ENCODE assay signal across 23 mouse cellular contexts in the genomic region with DNA sequence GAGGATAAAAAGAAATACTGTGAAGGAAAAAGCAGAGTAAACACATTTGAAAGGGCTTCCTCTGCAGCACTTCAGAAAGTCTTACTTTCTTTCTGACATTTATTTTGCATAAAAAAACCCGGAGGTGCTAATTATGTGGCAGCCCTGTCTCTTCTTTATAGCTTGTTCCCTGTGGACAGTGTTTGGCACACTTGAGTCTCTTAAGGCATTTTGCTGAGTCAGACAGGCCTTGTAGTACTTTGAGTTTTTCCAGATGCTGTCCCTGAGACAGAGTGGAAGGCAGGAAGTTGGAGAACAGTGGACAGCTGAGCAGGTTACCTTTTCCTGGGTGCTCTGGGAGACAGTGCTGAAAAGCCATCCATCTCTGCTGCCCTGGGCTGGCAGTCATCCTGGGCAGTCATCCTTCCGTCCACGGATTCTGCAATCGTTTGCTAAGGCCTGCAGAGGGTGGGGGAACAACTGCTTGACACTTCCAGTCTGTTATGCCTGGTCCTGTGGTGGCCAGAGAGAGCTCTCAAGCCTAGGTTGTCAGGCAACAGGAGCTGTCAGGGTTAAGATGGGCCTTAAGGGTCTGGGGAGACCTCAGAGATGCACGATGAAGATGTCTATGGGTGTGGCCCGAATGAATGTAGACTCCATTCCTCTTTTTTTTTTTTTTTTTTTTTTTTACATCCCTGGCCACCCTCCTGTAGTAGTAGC. TPM values are rescaled to one million over a fixed set of nuclear protein-coding genes. Genes with fewer than 3 reads are reported as not detected.
DNase-seq lines count a peak whose midpoint lies in the region; ATAC-seq and TF ChIP-seq lines count a peak whose summit lies in the region.
"Had no signal": no experiment of that assay in that cellular context is flagged by ENCODE, and none has a peak within 500 bp of the region (broad histone marks: within the 10 kb centered on the region; RNA-seq: fewer than 3 reads in every experiment).

No protein-coding gene starts in this region.

- no peaks in the 10 kb centered on the region for H3K9me3 ChIP-seq in lung, embryonic 14.5 days (ENCODE audit: low read depth, low read length)
- no peaks in the 10 kb centered on the region for H3K9me3 ChIP-seq in stomach, embryonic 16.5 days (replicated peaks; ENCODE audit: control insufficient read depth, low read length)
- no peaks in the 10 kb centered on the region for H3K9me3 ChIP-seq in stomach, postnatal 0 days (ENCODE audit: control insufficient read depth, low read length)
- H3K9me3 ChIP-seq: forebrain, embryonic 15.5 days; heart, embryonic 15.5 days had no signal

- no peaks in the 10 kb centered on the region for H3K36me3 ChIP-seq in heart, adult 2 months (ENCODE audit: control insufficient read depth, insufficient read depth, low read length)
- no peaks in the 10 kb centered on the region for H3K36me3 ChIP-seq in lung, embryonic 14.5 days (ENCODE audit: insufficient read depth)
- H3K36me3 ChIP-seq in stomach, embryonic 16.5 days (ENCODE audit: control insufficient read depth, insufficient read depth, low read length), result no peaks in the 10 kb centered on the region
- H3K36me3 ChIP-seq in stomach, postnatal 0 days (ENCODE audit: control insufficient read depth, insufficient read depth, low read length), result no peaks in the 10 kb centered on the region
- H3K36me3 ChIP-seq: forebrain, embryonic 15.5 days; heart, embryonic 15.5 days had no signal

- no peak for ATAC-seq in lung, embryonic 14.5 days (ENCODE audit: insufficient read depth)
- ATAC-seq in stomach, embryonic 16.5 days (ENCODE audit: insufficient read depth, low FRiP score), result peak; percentile 68; the same call in 1 of the 2 replicates
- ATAC-seq in stomach, postnatal 0 days (ENCODE audit: low FRiP score, low TSS enrichment), result no peak
- ATAC-seq: activated CD4-positive, CD25-positive, alpha-beta regulatory T cell, adult 4 months; forebrain, embryonic 15.5 days had no signal

- no peak for TF ChIP-seq EP300 in heart, adult 2 months (IDR thresholded peaks at IDR 0.05; ENCODE audit: insufficient read depth, low read depth, low read length)
- TF ChIP-seq EP300 in stomach, postnatal 0 days (optimal IDR thresholded peaks at IDR 0.05), result no peak

- H3K27ac ChIP-seq in heart, adult 2 months, result no peak overlapping the region
- H3K27ac ChIP-seq in lung, embryonic 14.5 days (ENCODE audit: low read depth), result no peak overlapping the region
- no peak overlapping the region for H3K27ac ChIP-seq in stomach, embryonic 16.5 days (ENCODE audit: low read length)
- H3K27ac ChIP-seq in stomach, postnatal 0 days (replicated peaks), result no peak overlapping the region
- H3K27ac ChIP-seq: forebrain, embryonic 15.5 days; heart, embryonic 15.5 days; kidney, postnatal 0 days had no signal

- H3K4me3 ChIP-seq in heart, adult 2 months, result no peak overlapping the region
- no peak overlapping the region for H3K4me3 ChIP-seq in lung, embryonic 14.5 days (ENCODE audit: low read depth, low read length)
- no peak overlapping the region for H3K4me3 ChIP-seq in stomach, embryonic 16.5 days (replicated peaks; ENCODE audit: low read length)
- H3K4me3 ChIP-seq in stomach, postnatal 0 days (ENCODE audit: low read depth, low read length), result no peak overlapping the region
- H3K4me3 ChIP-seq: forebrain, embryonic 15.5 days; heart, embryonic 15.5 days had no signal

- TF ChIP-seq CTCF in heart, adult 2 months (IDR thresholded peaks at IDR 0.05), result no peak
- no peak for TF ChIP-seq CTCF in lung, embryonic 14.5 days (IDR thresholded peaks at IDR 0.05; ENCODE audit: low read depth)
- no peak for TF ChIP-seq CTCF in stomach, postnatal 0 days (IDR thresholded peaks at IDR 0.05; ENCODE audit: low read depth)

- H3K9ac ChIP-seq in heart, adult 2 months (ENCODE audit: low read depth, low read length), result no peak overlapping the region
- no peak overlapping the region for H3K9ac ChIP-seq in lung, embryonic 14.5 days
- no peak overlapping the region for H3K9ac ChIP-seq in stomach, embryonic 16.5 days (ENCODE audit: low read length)
- no peak overlapping the region for H3K9ac ChIP-seq in stomach, postnatal 0 days (ENCODE audit: low read length)
- H3K9ac ChIP-seq: forebrain, embryonic 15.5 days; heart, embryonic 15.5 days had no signal

- H3K4me2 ChIP-seq in lung, embryonic 14.5 days, result no peak overlapping the region
- H3K4me2 ChIP-seq in stomach, embryonic 16.5 days (ENCODE audit: low read depth, low read length), result no peak overlapping the region
- no peak overlapping the region for H3K4me2 ChIP-seq in stomach, postnatal 0 days (replicated peaks; ENCODE audit: low read depth)
- H3K4me2 ChIP-seq: forebrain, embryonic 15.5 days; heart, embryonic 15.5 days had no signal

- no peak for TF ChIP-seq POLR2A in heart, adult 2 months (IDR thresholded peaks at IDR 0.05; ENCODE audit: insufficient read depth, low read depth, low read length)

- H3K4me1 ChIP-seq in heart, adult 2 months (ENCODE audit: control insufficient read depth, insufficient read depth, low read length), result no peaks in the 10 kb centered on the region
- no peaks in the 10 kb centered on the region for H3K4me1 ChIP-seq in lung, embryonic 14.5 days (ENCODE audit: insufficient read depth)
- peaks cover 3% of the 10 kb centered on the region; the same call in 1 of the 2 replicates for H3K4me1 ChIP-seq in stomach, embryonic 16.5 days (ENCODE audit: control insufficient read depth, insufficient read depth, low read length)
- no peaks in the 10 kb centered on the region for H3K4me1 ChIP-seq in stomach, postnatal 0 days (replicated peaks; ENCODE audit: control insufficient read depth, insufficient read depth)
- H3K4me1 ChIP-seq: heart, embryonic 15.5 days had no signal

- WGBS in heart, adult 2 months, result 71% methylated on average over 6 of the region's 6 CpGs
- 63% methylated on average over 6 of the region's 6 CpGs for WGBS in lung, embryonic 14.5 days
- 70% methylated on average over 6 of the region's 6 CpGs for WGBS in stomach, embryonic 16.5 days
- WGBS in stomach, postnatal 0 days, result 58% methylated on average over 6 of the region's 6 CpGs

- DNase-seq in heart, adult 11 months, result peak; percentile 45
- no peak for DNase-seq in heart, adult 2 months
- peak; percentile 16 for DNase-seq in lung, embryonic 14.5 days
- DNase-seq in lung, postnatal 36 days, result no peak
- no peak for DNase-seq in stomach, postnatal 0 days (ENCODE audit: low spot score)
- DNase-seq in adrenal gland, adult (ENCODE audit: inconsistent age in 2 of 2, low spot score in 1 of 2), result no peak
- DNase-seq: adrenal gland, postnatal 10 days; cerebellum, postnatal 36 days; gastrocnemius, postnatal 14 days; heart, postnatal 36 days; kidney, adult 2 months; lung, postnatal 10 days; right cerebral cortex, postnatal 14 days; spleen, adult 18-20 months; thymus, postnatal 14 days had no signal

- H3K27me3 ChIP-seq in heart, adult 2 months (ENCODE audit: control insufficient read depth, insufficient read depth, low read length), result no peaks in the 10 kb centered on the region
- no peaks in the 10 kb centered on the region for H3K27me3 ChIP-seq in lung, embryonic 14.5 days (ENCODE audit: insufficient read depth, low read length)
- no peaks in the 10 kb centered on the region for H3K27me3 ChIP-seq in stomach, embryonic 16.5 days (ENCODE audit: control insufficient read depth, insufficient read depth, low read length)
- no peaks in the 10 kb centered on the region for H3K27me3 ChIP-seq in stomach, postnatal 0 days (ENCODE audit: control insufficient read depth, insufficient read depth, low read length)
- H3K27me3 ChIP-seq: forebrain, embryonic 15.5 days; heart, embryonic 15.5 days had no signal

- intact Hi-C loops in heart, adult 2 months (cut with DNase I), result no loop called here

- H3K79me2 ChIP-seq in heart, adult 2 months (replicated peaks; ENCODE audit: control insufficient read depth, insufficient read depth, low read length), result no peaks in the 10 kb centered on the region

RNA-seq across cellular contexts. Expression of gene Tmem178b, which starts 46.1 kb away (rescaled TPM):
- total RNA-seq in heart, adult 2 months (2021), result 1 to 10 TPM in 1 of 2 experiments, under 1 TPM in 1; 0.94 to 1.3 TPM
- 0.51 and 0.61 TPM in 2 replicates for polyA plus RNA-seq in heart, adult 2 months (2012; rRNA removed)
- 0.13 and 0.19 TPM in 2 replicates for polyA plus RNA-seq in lung, embryonic 14.5 days (2014; fragmentation: Nextera tagmentation; extraction: Ambion mirVana)
- polyA plus RNA-seq in stomach, embryonic 16.5 days (2015; fragmentation: Nextera tagmentation; extraction: Ambion mirVana), result 0.66 and 1.2 TPM in 2 replicates
- 0.67 and 0.71 TPM in 2 replicates for polyA plus RNA-seq in stomach, postnatal 0 days (2015; fragmentation: Nextera tagmentation; extraction: Ambion mirVana)
- total RNA-seq: megakaryocyte, adult 5-6 weeks; MEL had no signal
- polyA plus RNA-seq: activated CD4-positive, CD25-positive, alpha-beta regulatory T cell, adult 4 months; liver, embryonic 16.5 days had no signal

Comparison
In these comparisons a context has a peak if more than half of its experiments do, and no peak if none do; other contexts are left out.
1. DNase-seq: peak in heart, adult 11 months (single experiment) and lung, embryonic 14.5 days (single experiment); none in heart, adult 2 months (0 of 2), lung, postnatal 36 days (single experiment), stomach, postnatal 0 days (single experiment) and adrenal gland, adult (0 of 2).